ENCODE assay signal across 8 mouse cellular contexts in genomic region chr3:95754345-95755206, GRCm38 (mm10). TPM values are rescaled to one million over a fixed set of nuclear protein-coding genes. Genes with fewer than 3 reads are reported as not detected.
DNase-seq lines count a peak whose midpoint lies in the region; ATAC-seq and TF ChIP-seq lines count a peak whose summit lies in the region.

No protein-coding gene starts in this region.

- no peak for TF ChIP-seq CTCF in bone marrow macrophage, adult 2 months (IDR thresholded peaks at IDR 0.05; ENCODE audit: low read depth, low read length)
- no peak for TF ChIP-seq CTCF in embryonic fibroblast, embryonic 13.5 days (IDR thresholded peaks at IDR 0.05; ENCODE audit: borderline replicate concordance, insufficient read depth, low read length)

- H3K27me3 ChIP-seq in kidney, embryonic 14.5 days (ENCODE audit: control insufficient read depth, insufficient read depth, low read length): no peaks in the 10 kb centered on the region
- H3K27me3 ChIP-seq in limb, embryonic 15.5 days: no peaks in the 10 kb centered on the region

- H3K4me3 ChIP-seq in bone marrow macrophage, adult 2 months (ENCODE audit: insufficient read depth, low read length): peak overlapping the region; percentile 75
- H3K4me3 ChIP-seq in embryonic fibroblast, embryonic 13.5 days (ENCODE audit: insufficient read depth, low read length): peak overlapping the region; percentile 69
- peak overlapping the region; percentile 79 for H3K4me3 ChIP-seq in kidney, embryonic 14.5 days (ENCODE audit: low read length)
- H3K4me3 ChIP-seq in limb, embryonic 15.5 days: peak overlapping the region; percentile 85

- H3K4me1 ChIP-seq in bone marrow macrophage, adult 2 months (ENCODE audit: control insufficient read depth, insufficient read depth, low read length): peaks cover 21% of the 10 kb centered on the region
- no peaks in the 10 kb centered on the region for H3K4me1 ChIP-seq in embryonic fibroblast, embryonic 13.5 days (ENCODE audit: control insufficient read depth, insufficient read depth, low read length)
- no peaks in the 10 kb centered on the region for H3K4me1 ChIP-seq in kidney, embryonic 14.5 days (ENCODE audit: control insufficient read depth, insufficient read depth, low read length)
- H3K4me1 ChIP-seq in limb, embryonic 15.5 days: 0 out of 2 replicates have a peak, but pooled peaks cover 6% of the 10 kb centered on the region

- 0 out of 2 replicates have a peak, but pooled peaks have one; percentile 11 for TF ChIP-seq POLR2A in bone marrow macrophage, adult 2 months (IDR thresholded peaks at IDR 0.05; ENCODE audit: borderline replicate concordance, low read depth, low read length)
- peak; percentile 77 for TF ChIP-seq POLR2A in embryonic fibroblast, embryonic 13.5 days (IDR thresholded peaks at IDR 0.05; ENCODE audit: low read depth, low read length)

- H3K9me3 ChIP-seq in kidney, embryonic 14.5 days (ENCODE audit: control insufficient read depth, low read length): no peaks in the 10 kb centered on the region
- H3K9me3 ChIP-seq in limb, embryonic 15.5 days: no peaks in the 10 kb centered on the region

- peak; percentile 95 for DNase-seq in A20 (ENCODE audit: low read depth, low spot score)
- DNase-seq in heart, adult 9 months (ENCODE audit: low spot score in 2 of 2): peak; percentile 96
- DNase-seq in monocyte, adult 2 months (ENCODE audit: low read depth in 1 of 2, low spot score in 2 of 2): peak; percentile 69 to 73
- DNase-seq in spleen, postnatal 36 days (ENCODE audit: low spot score in 2 of 2): peak; percentile 90 to 91

- H3K27ac ChIP-seq in bone marrow macrophage, adult 2 months (ENCODE audit: insufficient read depth, low read depth, low read length): peak overlapping the region; percentile 14
- 0 out of 2 replicates have a peak overlapping the region, but pooled peaks have one; percentile 1 for H3K27ac ChIP-seq in embryonic fibroblast, embryonic 13.5 days (ENCODE audit: insufficient read depth, low read length)
- H3K27ac ChIP-seq in kidney, embryonic 14.5 days (ENCODE audit: low read depth, low read length): peak overlapping the region; percentile 12; the same call in 1 of the 2 replicates
- peak overlapping the region; percentile 68 for H3K27ac ChIP-seq in limb, embryonic 15.5 days

- H3K9ac ChIP-seq in kidney, embryonic 14.5 days (ENCODE audit: low read depth, low read length): peak overlapping the region; percentile 73
- peak overlapping the region; percentile 74 for H3K9ac ChIP-seq in limb, embryonic 15.5 days

- 1% methylated on average over 30 of the region's 30 CpGs for WGBS in kidney, embryonic 14.5 days
- under 1% methylated on average over 30 of the region's 30 CpGs for WGBS in limb, embryonic 15.5 days

- H3K36me3 ChIP-seq in kidney, embryonic 14.5 days (ENCODE audit: control insufficient read depth, insufficient read depth, low read length): peaks cover 30% of the 10 kb centered on the region
- peaks cover 31% of the 10 kb centered on the region for H3K36me3 ChIP-seq in limb, embryonic 15.5 days

- H3K4me2 ChIP-seq in kidney, embryonic 14.5 days (replicated peaks; ENCODE audit: low read depth, low read length): peak overlapping the region; percentile 61
- H3K4me2 ChIP-seq in limb, embryonic 15.5 days: peak overlapping the region; percentile 68

- peak; percentile 97 for ATAC-seq in kidney, embryonic 14.5 days (ENCODE audit: low FRiP score, low TSS enrichment)
- peak; percentile 96 for ATAC-seq in limb, embryonic 15.5 days (ENCODE audit: insufficient number of reproducible peaks, low FRiP score, low TSS enrichment, low read depth)

RNA-seq across cellular contexts. Expression of gene Tars2, which starts 5.4 kb away (rescaled TPM):
- 27.0 and 27.8 TPM in 2 replicates for polyA plus RNA-seq in bone marrow macrophage, adult 2 months (2012; ENCODE audit: insufficient read depth, insufficient read length, missing spikeins)
- polyA plus RNA-seq in embryonic fibroblast, embryonic 13.5 days (2011; ENCODE audit: insufficient read length, low read depth, missing spikeins): 36.7 and 37.5 TPM in 2 replicates
- polyA plus RNA-seq in kidney, embryonic 14.5 days (2014; fragmentation: Nextera tagmentation; extraction: Ambion mirVana): 37.5 and 56.6 TPM in 2 replicates
- 39.8 and 40.4 TPM in 2 replicates for polyA plus RNA-seq in limb, embryonic 15.5 days (2015; fragmentation: Nextera tagmentation; extraction: Ambion mirVana)

RNA-seq across cellular contexts. Expression of gene Ecm1, which starts 15.2 kb away (rescaled TPM):
- polyA plus RNA-seq in bone marrow macrophage, adult 2 months (2012; ENCODE audit: insufficient read depth, insufficient read length, missing spikeins): 155 and 159 TPM in 2 replicates
- 155 and 327 TPM in 2 replicates for polyA plus RNA-seq in embryonic fibroblast, embryonic 13.5 days (2011; ENCODE audit: insufficient read length, low read depth, missing spikeins)
- 168 and 204 TPM in 2 replicates for polyA plus RNA-seq in kidney, embryonic 14.5 days (2014; fragmentation: Nextera tagmentation; extraction: Ambion mirVana)
- 23.7 and 35.8 TPM in 2 replicates for polyA plus RNA-seq in limb, embryonic 15.5 days (2015; fragmentation: Nextera tagmentation; extraction: Ambion mirVana)

Comparison
In these comparisons a context has a peak if more than half of its experiments do, and no peak if none do; other contexts are left out.
1. Peak in every context shown above with its lines: DNase-seq, ATAC-seq, H3K4me3 ChIP-seq and H3K27ac ChIP-seq.
2. H3K27ac ChIP-seq: peak in every context shown above with its lines; median percentile 68 in limb, embryonic 15.5 days; 14 in bone marrow macrophage, adult 2 months; 12 in kidney, embryonic 14.5 days; 1 in embryonic fibroblast, embryonic 13.5 days.